Mouse (Mus musculus): Measurements from ENCODE around the gene Fam228a.
"Not testable (repeated sequence)": the region's sequence is repeated elsewhere in the genome, so short reads cannot be mapped to it uniquely, and the experiment has no call there.

The Fam228a gene

DNA sequence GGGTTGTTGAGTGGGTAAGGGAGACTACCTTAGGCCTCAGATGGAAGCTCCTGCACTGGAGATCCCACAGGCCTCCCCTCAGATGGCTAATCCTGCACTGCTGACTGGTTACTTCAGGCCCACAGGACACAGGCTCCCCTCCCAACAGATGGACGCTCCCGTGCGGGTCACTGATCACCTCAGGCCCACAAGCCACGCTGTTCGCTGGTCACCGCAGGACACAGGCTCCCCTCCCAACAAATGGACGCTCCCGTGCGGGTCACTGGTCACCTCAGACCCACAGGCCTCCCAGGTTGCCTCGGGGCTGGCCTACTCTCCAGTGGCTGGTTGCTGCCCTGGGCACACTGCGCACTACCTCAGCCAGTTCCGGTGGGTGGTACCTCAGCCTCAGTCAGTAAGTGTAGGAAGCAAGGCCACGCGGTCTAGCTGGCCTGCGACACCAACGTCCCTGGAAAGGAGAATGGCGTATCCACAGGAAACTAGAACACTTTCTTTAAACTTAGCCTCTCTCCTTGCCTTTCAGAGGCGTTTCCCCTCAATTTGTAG, at the start of gene Fam228a:
Gene Fam228a (minus strand): TSS at position 400 of the 546 bp plus-strand sequence.
- DNase-seq (ENCODE audit: low spot score in 2 of 2), result no peak

DNA sequence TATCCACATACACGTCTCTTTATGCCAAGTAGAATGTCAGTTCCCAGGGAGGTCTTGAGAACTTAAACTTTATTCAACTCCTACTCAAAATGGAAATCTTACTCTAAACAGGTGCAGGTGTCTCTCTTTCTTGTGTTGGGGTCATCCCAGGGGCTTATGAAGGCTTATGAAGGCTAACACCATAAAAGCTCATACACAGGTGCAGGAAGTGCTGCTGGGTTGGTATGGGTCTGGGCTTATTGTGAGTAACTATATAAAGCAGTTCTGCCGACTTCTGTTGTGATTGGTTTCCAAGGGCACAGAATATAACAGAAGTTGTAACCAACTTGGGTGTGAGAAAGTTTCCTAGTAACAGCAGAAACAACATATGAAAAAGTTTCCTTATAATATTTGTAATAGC, 46.2 kb upstream of the Fam228a start:
- DNase-seq (ENCODE audit: low spot score in 2 of 2), result no peak

DNA sequence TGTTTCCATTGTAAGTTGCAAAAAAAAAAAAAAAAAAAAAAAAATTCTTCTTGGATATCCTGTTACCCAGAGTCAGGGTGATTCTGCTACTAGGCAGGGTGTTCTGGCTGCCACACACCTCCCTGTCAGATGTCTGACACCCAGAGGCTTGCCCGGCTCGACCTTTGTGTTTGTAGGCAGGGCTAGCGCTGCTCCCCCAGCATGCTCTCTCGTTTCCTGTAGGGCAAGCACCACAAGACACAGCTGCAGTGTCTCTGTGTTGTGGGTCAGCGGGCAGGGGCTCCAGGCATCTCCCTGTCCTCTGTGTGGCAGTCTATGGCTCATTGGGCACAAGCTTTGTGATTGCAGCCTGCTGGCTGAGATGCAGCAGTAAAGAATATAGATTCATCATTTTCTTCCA, 45.4 kb upstream of the Fam228a start:
- no peak for DNase-seq (ENCODE audit: low spot score in 2 of 2)

DNA sequence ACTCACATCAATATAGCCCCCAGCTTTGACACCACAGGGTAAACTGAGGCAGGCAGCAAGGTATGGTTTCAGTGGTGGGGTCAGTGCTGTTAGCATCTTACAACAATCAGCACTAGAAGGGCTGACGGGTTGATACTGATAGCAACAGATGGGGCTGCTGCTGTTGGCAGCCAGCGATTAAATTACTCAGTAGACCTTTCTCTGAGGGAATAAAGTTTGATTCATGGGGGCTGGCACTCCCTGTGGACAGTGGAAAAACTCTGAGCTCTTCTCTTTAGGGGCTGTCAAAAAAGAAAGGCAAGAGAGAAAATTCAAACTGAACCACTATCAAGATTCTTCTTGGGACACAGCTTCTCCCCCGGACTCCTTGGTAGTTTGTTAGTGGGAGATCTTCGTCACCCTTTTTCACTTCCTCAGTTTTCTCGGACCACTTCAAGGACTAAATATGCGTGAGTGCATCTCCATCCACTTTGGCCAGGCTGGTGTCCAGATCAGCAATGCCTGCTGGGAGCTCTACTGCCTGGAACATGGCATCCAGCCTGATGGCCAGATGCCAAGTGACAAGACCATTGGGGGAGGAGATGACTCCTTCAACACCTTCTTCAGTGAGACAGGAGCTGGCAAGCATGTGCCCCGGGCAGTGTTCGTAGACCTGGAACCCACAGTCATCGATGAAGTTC, 43.6 kb upstream of the Fam228a start:
- not testable (repeated sequence) for DNase-seq (ENCODE audit: low spot score in 2 of 2)

DNA sequence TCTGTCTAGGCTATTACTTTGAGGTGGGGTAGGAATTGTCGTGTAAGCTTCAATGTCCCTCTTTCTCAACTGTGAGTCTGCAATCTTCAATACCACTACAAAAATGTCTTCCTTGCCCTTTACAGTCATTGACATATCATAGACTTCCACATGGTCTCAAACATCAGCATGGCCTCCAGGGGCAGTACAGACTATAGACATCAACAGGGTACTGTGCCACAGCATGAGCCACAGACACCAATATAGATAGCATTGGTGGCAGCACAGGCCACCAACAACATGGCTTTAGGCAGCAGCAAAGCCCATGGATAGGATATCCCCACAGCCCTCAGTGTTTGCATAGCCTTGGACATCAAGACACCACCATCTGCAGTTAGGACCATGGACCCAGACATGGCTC, 43.0 kb upstream of the Fam228a start:
- no peak for DNase-seq (ENCODE audit: low spot score in 2 of 2)

DNA sequence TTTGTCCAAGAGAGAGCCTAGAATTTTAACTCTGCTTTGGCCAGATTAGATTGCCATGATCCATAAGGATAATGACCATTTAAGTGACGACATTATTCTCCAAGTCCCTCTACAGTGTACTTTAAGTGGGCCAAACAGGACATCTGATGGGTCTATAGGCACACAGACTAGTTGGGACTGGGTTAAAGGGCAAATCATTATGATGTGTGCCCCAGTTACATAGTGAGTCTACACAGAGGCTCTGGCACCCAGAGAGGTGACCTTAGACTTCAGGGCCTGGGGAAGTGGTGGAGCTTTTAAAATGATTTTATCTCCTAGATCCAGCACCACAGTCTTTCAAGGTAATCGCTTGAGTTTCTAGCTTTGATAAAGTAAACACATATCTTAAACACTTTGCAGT, 42.0 kb upstream of the Fam228a start:
- DNase-seq (ENCODE audit: low spot score in 2 of 2), result no peak

DNA sequence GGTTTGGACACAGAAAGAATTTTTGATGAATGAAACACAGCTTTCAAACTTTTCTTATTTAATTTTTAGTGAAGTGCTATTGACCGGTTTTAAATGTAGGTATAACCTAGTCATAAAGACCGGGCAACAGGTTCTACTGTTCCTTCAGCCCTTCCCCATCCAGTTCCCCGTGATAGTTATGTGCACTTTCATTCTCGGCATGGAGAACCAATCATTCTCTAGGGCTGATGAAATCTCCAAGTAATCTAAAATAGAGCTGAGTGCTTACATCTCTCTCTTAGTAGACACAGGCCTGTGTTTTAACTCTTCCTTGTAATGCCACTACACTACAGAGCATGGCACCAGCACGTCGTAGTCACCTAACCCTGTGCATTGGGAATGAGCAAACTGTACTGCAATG, 39.5 kb upstream of the Fam228a start:
- DNase-seq (ENCODE audit: low spot score in 2 of 2), result no peak

DNA sequence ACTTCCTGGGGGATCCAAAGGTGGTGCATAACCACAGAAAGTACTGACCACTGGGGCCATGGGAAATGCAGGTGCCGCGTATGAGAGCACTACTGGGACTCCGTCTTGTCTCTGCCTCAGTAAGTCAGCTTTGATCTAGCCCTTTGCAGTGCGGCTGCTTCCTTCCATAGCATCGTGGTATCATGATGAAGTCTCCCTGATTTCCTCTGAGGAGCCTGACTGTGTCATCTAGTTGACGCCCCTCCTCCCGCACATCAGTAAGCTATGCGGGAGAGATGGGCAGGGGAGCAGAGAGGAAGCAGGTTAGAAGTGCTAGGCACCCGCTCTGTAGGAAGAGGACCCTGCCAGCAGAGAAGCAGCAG, 37.3 kb upstream of the Fam228a start:
- DNase-seq (ENCODE audit: low spot score in 2 of 2), result no peak

DNA sequence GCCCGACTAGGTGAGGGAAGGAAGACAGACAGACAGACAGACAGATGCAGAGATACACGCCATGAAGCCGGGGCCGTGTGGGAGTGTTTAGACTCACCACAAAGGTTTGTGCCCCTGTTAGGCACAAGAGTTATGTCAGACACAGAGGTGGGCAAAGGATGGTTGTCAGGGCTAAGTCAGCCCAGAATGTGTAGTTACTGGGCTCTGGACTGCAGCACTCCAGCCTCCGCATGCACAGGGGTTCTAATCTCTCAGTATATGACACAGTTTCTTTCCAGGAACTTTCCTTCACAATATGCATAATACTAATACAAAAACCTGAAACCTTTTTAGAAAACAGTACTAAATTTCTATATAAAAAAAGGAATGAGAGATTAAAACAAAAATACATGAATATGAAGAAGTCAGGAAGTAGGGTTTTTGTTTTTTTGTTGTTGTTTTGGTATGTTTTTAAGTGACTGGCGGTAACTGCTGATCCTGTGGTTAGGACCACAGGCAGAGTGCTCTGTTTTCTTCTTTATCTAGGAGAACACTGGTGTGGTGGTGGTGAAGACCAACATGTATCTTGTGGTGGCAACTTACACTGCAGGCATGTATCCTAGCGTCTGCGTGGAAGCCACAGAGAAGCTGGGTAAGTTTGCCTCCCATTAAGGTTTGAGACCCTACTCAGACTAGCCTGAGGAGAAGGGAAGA, 36.8 kb upstream of the Fam228a start:
- DNase-seq (ENCODE audit: low spot score in 2 of 2), result no peak

DNA sequence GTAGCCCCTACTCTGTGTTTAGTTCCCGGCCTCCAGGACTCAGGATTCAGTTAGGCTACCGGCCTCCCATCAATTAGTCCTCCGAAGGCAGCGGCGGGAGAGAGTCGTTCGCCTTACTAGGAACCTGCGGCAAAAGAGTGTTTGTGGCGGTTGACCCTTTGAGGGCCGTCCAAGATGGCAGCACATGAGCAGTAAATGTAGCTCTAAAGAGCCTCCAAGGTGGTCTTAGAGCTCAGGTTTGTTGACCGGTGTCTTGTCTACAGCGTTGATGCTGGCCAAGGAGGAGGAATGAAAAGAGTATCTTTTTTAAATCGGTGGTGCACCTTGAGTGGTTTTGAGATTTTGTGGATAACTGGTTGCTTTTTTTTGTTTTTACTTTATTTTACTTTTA, 31.1 kb upstream of the Fam228a start:
- DNase-seq (ENCODE audit: low spot score in 2 of 2), result no peak

DNA sequence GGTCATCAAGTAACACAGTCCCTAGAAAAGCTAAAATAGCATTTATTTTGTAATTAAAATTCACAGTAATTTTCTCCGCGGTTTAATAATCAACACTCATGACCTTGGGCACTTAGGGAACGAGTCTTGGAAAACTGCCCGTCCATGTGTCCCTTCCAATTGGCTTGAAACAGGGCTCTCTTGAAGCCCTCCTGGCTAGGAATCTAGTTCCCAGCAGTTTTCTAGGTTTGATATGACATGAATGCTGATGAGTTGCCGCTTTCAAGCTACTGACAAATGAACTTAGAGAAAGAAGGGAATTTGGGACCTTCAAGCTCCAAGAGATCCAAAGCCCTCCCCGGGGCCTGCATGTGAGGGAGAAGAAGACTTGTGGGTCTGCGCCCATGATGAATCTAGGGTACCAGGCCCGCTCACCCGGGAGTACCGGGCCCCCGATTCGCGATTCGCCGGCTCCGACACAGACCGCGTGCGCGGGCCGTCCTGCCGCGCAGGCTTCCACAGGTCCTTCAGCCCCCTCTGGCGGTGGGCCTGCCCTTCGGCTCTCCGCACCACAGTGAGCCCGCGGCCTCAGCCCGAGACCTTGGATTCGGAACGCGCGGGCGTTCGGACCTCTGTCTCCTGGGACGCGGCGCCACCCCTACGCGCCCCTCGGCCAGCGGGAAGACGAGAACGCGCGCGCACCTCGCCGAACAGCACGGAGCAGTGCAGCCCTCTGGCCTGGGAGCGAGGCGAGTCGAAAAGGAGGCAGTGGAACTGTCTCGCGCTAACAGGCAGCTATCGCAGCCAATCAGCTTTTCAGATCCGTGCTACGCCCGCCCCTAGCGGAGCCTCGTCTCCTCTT, 30.5 kb upstream of the Fam228a start, which contains the start of the genes Pfn4 and Fam228b:
Gene Pfn4 (plus strand): TSS at position 531 of the 841 bp plus-strand sequence.
Gene Fam228b (minus strand): TSS at position 776 of the 841 bp plus-strand sequence.
- peak; percentile 92 to 93 for DNase-seq (ENCODE audit: low spot score in 2 of 2)

DNA sequence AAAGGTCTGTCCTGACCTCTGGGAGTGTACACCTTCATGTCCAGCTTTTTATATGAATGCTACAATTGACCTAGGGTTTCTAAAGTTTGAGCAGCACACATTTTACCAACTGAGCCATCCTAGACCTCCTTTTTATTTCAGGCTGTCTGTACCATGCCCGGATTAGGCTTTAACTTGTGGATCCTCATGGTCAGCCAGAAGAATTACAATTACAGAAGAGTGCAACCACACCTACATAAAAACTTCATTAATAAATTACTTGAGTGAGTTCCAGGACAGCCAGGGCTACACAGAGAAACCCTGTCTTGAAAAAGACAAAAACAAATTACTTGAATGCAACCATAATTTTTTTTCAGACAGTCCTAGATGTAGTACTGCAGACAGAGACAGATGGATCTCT, 18.8 kb upstream of the Fam228a start:
- DNase-seq (ENCODE audit: low spot score in 2 of 2), result no peak

DNA sequence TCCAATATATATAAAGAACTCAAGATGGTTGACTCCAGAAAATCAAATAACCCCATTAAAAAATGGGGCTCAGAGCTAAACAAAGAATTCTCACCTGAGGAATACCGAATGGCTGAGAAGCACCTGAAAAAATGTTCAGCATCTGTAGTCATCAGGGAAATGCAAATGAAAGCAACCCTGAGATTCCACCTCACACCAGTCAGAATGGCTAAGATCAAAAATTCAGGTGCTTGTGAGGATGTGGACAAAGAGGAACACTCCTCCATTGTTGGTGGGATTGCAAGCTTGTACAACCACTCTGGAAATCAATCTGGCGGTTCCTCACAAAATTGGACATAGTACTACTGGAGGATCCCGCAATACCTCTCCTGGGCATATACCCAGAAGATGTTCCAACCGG, 16.2 kb upstream of the Fam228a start:
- not testable (repeated sequence) for DNase-seq (ENCODE audit: low spot score in 2 of 2)

DNA sequence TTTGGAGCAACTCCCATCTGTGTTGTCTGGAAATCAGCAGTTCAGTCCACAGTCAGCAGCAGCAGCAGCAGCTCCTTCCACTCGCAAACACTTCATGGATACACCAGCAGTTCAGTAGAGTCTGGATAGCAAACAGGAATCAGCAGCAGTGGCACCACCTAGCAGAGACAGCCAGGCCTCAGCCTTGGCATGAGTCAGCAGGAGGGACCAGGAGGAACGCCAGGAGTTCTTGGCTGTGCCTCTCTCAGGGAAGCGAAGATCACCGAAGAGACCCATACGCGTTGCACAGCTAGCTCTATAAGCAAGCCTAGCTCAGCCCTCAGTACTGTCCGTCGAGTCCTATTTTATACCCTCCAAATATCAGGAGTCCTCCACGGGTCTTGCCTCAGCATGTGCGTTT, 6.3 kb upstream of the Fam228a start:
- no peak for DNase-seq (ENCODE audit: low spot score in 2 of 2)

DNA sequence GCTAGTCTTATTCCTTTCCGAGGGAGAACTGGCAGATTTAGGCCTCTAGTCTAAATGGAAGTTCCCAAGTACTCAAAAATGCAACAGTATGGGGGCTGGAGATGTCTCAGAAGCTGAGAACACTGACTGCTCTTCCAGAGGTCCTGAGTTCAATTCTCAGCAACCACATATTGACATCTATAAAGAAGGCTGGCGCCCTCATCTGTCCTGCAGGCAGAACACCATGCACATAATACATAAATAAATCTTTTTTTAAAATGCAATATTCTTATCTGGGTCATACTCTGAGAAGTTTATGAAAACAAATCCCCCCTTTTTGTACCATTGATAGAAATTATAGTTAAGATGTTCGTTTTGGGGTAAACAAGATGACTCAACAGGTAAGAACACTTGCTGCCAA, 4.0 kb upstream of the Fam228a start:
- DNase-seq (ENCODE audit: low spot score in 2 of 2), result no peak

DNA sequence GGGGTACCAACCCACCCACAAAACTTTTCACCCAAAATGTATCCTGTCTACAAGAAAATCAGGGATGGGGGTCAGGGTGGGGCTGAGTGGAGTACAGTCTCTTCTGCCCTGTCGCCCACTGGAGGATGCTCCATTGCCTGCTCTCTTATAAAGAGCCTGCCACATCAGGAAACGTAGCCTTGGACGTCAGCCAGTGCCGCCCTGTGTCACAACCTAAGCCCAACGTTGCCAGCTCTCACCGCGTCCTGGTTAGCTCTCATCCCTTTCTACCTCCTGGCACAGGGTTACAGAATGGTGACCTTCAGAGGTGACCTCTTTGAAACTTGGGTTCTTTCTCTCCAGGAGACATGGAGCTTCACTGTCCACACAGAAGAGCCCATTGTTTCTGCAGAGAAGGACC, 2.6 kb upstream of the Fam228a start:
- no peak for DNase-seq (ENCODE audit: low spot score in 2 of 2)

DNA sequence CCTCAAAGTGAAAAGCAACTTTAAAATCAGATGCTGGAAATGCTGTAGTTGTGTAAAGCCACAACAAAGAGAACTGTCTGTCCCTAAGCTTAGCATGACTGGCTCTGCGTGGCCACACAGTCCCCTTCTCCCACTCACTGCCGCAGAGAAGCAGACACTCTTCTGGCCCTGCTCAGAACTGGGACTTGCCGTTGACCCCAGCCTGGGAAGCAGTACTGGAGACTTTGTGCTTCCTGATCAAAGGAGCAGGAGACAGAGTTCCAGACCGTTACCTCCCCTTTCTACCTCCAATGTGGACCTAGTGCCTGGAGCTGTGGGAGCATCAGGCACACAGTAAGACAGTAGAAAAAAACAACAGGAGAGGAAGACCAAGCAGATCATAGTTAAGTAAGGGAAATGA, 5.9 kb downstream of the Fam228a start:
- DNase-seq (ENCODE audit: low spot score in 2 of 2), result no peak

DNA sequence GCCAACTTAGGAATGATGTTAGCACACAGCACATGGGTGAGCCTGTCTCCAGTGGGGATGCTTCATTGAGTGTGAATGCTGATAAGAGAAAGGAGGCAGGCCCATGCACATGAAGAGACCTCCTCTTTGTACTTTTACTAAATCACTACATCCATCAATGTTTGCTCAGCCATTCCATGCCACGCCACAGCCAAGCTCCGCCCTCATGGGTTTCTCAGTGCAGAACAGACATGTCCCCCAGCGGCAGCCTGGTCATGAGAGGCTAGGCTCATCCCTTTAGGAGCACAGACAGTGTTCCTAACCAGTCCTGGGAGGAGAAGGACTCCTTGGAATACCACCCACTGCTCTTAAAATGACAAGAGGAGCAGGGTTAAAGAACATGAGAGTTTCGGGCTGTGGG, 6.6 kb downstream of the Fam228a start:
- DNase-seq (ENCODE audit: low spot score in 2 of 2), result no peak

DNA sequence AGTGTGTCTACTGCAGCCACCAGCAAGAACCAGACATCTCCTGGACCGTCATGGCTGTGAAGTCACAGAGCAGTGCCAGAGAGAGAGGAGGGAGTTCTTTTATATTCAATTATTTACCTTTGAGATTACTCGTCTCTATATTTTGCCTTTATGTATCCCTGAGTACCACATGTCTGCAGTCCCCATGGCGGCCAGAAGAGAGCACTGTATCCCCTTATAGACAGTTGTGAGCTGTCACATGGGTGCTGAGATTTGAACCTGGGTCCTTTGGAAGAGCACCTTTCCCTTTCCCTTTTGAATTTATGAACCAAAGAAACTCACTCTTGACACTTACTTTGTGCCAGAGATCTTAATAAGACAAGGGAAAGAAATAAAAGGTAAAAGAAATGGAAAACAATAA, 9.1 kb downstream of the Fam228a start:
- no peak for DNase-seq (ENCODE audit: low spot score in 2 of 2)

DNA sequence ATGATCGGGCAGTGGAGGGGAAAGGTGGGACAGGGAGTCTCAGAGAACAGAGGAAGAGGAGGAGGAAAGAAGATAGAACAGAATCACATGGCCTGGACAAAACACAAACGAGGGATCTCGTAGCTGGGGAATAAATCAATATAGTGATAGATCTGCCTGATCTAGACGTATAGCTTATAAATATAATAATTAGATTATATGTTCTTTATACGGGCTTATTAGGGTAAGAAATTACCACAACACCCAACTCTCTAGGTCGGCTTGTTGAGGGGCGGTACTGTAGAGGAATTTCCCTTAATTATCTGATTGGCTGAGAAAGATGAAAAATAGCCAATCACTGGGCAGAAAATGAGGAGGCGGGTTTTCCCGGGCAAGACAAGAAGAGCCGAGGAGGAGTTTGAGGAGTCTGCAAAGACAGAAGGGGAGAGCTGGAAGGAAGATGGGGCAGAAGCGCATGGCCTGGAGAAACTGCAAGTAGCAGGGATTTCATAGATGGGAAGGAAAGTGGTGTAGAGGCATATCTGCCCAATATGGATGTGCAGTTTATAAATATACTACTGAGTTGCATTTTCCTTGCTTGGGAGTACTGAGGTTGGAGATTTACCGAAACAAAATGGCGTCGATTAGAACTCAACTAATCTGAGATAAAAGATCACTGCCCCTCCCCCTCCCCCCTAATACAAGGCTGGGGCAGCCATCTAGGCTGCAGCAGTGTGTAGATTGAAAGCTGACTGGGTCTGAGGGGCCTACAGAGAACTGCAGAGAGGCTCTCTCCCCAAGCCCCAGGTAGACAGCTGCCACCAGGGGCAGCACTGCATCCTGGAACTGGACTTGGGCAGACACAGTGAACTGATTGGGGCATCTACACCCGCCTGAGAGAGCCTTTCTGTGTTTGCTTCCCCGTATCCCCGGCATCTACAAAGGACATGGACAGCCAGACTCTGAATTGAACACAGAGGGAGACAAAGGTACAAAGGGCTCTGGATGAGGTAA, 18.2 kb downstream of the Fam228a start:
- DNase-seq (ENCODE audit: low spot score in 2 of 2), result no peak

All from spleen, postnatal 14 days (tissue).